Mouse (Mus musculus) neural tube, embryonic 14.5 days (tissue): ENCODE data around the gene Rassf5. TPM values are rescaled to one million over a fixed set of nuclear protein-coding genes. Genes with fewer than 3 reads are reported as not detected.
A peak's percentile ranks its signal among the peaks of the same experiment; 100 is the strongest.

Experiments
- ATAC-seq: fragments of 200-750 bp; cut with Nextera tagmentation; 2 replicates; pipeline ENCODE4 v1.8.0; 2017; ENCODE audit warnings: low read depth, mild to moderate bottlenecking, moderate TSS enrichment, moderate library complexity
- H3K27ac ChIP-seq: fragments of 300-500 bp; sonication (generic); 2 replicates; pipeline ENCODE4 v1.5.1; 2014; ENCODE audit warnings: low read depth, mild to moderate bottlenecking, control low read depth, low read length, moderate library complexity, mixed read lengths
- H3K27me3 ChIP-seq: fragments of 300-500 bp; sonication (generic); 2 replicates; pipeline ENCODE4 v1.6.1; 2014; ENCODE audit warnings: low read length; ENCODE audit not compliant: control insufficient read depth, insufficient read depth
- H3K36me3 ChIP-seq: fragments of 300-500 bp; sonication (generic); 2 replicates; pipeline ENCODE4 v1.6.1; 2014; ENCODE audit warnings: low read length, mixed read lengths; ENCODE audit not compliant: control insufficient read depth, insufficient read depth
- H3K4me1 ChIP-seq: fragments of 300-500 bp; sonication (generic); 2 replicates; pipeline ENCODE4 v1.6.1; 2014; ENCODE audit warnings: low read length; ENCODE audit not compliant: control insufficient read depth, insufficient read depth
- H3K4me2 ChIP-seq: fragments of 300-500 bp; sonication (generic); 2 replicates; pipeline ENCODE4 v1.6.1; 2014; ENCODE audit warnings: mild to moderate bottlenecking, low read depth, low read length, control low read depth
- H3K4me3 ChIP-seq: fragments of 300-500 bp; sonication (generic); 2 replicates; pipeline ENCODE4 v1.5.1; 2014; ENCODE audit warnings: low read depth, low read length, control low read depth, mixed read lengths
- H3K9ac ChIP-seq: fragments of 300-500 bp; sonication (generic); replicated peaks from 2 replicates; pipeline ENCODE4 v1.6.1; 2014; ENCODE audit warnings: low read depth, mild to moderate bottlenecking, control low read depth, low read length, mixed read lengths
- H3K9me3 ChIP-seq: fragments of 300-500 bp; sonication (generic); 2 replicates; pipeline ENCODE4 v1.6.1; 2016; ENCODE audit warnings: low read length; ENCODE audit not compliant: control insufficient read depth
- WGBS: fragments of 180-500 bp; shearing (Covaris S2); extraction: QIAGEN DNeasy Blood & Tissue Kit; methylation state at CpG from one replicate; pipeline ENCODE4 v1.1.7; 2014; 5-methylcytosine and 5-hydroxymethylcytosine counted together
- polyA plus RNA-seq: library from polyadenylated mRNA; unstranded; fragments of >200 nt; fragmentation: Nextera tagmentation; extraction: Ambion mirVana; gene quantifications from 2 replicates; pipeline ENCODE4 v1.2.1, GENCODE M21; 2014

The Rassf5 gene
- 4.8 and 5.7 TPM in 2 replicates for polyA plus RNA-seq

DNA sequence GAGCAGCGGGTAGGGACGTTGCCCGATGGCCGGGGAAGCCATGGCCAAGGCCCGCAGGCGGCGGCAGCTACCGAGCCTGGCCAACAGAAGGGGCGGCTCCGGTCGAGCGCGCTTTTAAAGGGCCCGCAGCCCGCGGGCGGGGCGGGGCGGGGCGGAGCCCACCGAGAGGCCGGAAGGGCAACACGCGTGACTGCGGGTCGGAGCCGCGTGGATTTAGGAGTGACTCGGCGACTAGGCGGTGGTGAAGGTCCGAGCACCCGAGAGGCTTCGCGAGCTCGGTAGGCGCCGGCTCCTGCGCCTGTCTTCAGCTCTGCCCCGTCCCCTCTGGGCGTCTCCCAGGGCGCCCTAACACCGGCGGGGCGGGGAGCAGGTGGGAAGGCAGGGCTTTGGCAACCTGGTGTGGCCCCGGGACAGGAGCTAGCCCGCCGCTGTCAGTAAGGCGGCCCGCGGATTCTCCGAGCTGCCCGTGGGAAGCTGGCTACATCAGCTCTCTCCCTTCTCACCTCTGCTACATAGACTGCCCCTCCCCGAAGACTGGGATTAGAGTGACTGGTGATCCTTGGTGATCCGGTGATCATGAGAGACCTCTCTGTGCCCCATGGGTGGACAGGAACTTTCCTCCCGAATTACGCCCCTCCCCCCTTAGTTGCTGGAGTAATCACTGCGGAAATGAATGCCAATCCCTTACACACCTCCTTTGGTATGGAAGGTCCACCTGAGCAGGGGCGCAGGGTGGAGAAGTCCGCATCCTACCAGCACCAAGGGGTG lies at the start of gene Rassf5:
Rassf5 (minus strand) TSS at position 170 of the 768 bp plus-strand sequence.
- Histone ChIP-seq H3K9ac (peak within 1 kb of the TSS; percentile 78), H3K4me3 (peak within 1 kb of the TSS; percentile 72), H3K27me3 (peaks cover 14% of the 10 kb centered on the region), H3K4me1 (no peaks in the 10 kb centered on the region), H3K4me2 (peak within 1 kb of the TSS; percentile 95), H3K9me3 (no peaks in the 10 kb centered on the region), H3K27ac (no peak within 1 kb of the TSS), H3K36me3 (no peaks in the 10 kb centered on the region)
- peak; percentile 75 for ATAC-seq
- under 1% methylated on average over 45 of the region's 60 CpGs for WGBS

DNA sequence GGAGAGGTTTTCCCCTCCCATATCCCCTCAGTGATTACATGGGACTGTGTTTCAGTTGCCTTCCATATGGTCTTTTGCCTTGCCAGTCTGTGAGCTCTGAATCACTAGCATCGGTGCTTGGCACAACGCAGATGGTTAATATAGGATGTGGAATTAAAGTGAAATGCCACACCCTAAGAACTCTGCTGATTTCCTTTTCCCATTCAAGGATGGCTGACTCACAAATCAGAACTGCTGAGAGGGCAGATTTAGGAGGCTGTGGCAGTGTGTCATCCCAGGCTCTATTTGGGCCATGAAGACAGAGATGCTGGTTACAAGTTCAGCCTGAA lies 48.8 kb upstream of the Rassf5 start:
- Histone ChIP-seq H3K36me3 (peaks cover 24% of the 10 kb centered on the region), H3K9me3 (no peaks in the 10 kb centered on the region), H3K9ac (no peak overlapping the region), H3K27ac (no peak overlapping the region), H3K4me1 (no peaks in the 10 kb centered on the region), H3K4me2 (no peak overlapping the region), H3K27me3 (no peaks in the 10 kb centered on the region), H3K4me3 (no peak overlapping the region)
- no peak for ATAC-seq
- 80% methylated on average over 2 of the region's 2 CpGs for WGBS

DNA sequence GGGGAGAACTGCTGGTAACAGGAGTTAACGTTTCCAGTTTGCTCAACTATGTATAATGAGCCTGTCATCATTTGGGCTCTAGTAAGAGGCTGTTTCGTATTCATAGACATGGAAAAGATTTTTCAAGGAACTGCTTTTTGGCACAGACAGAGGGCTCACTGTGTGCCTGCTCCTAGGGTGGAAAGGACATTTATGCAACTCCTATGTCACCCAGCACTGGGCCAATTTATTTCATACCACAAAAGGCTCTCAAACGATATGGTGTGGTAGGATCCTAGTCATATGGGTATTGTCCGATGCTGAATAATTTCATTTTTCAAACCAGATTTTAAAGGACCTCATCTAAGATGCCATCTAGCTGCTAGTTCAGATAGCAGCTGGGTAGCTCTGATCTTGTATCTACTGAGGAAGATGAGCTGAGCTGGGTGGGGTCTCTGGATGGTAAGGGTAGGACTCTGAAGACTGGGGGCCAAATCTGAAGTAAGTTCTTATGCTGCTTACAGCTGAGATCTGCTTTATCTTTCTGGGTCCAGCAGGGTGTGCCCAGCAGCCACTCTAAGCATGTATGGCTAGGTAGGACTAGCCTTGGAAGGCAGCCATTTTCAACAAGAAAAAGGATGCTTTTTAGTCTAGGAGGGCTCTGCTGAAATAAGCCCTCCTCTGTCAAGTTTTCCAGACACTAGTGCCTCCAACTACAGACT lies 48.3 kb upstream of the Rassf5 start:
- H3K27ac ChIP-seq, result no peak overlapping the region
- no peaks in the 10 kb centered on the region for H3K27me3 ChIP-seq
- H3K4me1 ChIP-seq, result no peaks in the 10 kb centered on the region
- peaks cover 29% of the 10 kb centered on the region for H3K36me3 ChIP-seq
- no peak overlapping the region for H3K4me2 ChIP-seq
- 90% methylated on average over 4 of the region's 4 CpGs for WGBS
- no peaks in the 10 kb centered on the region for H3K9me3 ChIP-seq
- no peak for ATAC-seq
- no peak overlapping the region for H3K4me3 ChIP-seq
- no peak overlapping the region for H3K9ac ChIP-seq

DNA sequence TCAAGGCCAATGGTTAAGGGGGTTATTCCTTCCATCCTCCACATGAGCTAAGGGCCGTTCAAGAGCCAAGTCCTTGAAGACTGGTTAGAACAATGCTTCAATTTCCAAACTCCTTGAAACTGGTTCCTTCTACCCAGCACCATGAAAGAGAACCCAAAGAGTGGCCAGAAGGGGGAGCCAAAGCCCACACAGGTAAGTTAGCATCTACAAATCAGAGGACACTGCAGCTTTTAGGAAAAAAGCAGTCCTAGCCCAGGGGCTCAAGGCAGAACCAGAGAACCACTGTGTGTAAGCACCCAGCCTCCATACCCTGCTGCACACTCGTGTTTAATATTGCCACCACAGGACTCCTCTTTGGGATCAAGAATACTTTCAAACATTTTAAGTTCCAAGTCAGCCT lies 45.6 kb upstream of the Rassf5 start:
- ATAC-seq, result peak; percentile 32; the same call in 1 of the 2 replicates
- Histone ChIP-seq H3K4me1 (no peaks in the 10 kb centered on the region), H3K4me3 (no peak overlapping the region), H3K9me3 (no peaks in the 10 kb centered on the region), H3K27ac (no peak overlapping the region), H3K36me3 (peaks cover 19% of the 10 kb centered on the region), H3K4me2 (no peak overlapping the region), H3K27me3 (no peaks in the 10 kb centered on the region), H3K9ac (no peak overlapping the region)
- WGBS, result 44% methylated on average over 2 of the region's 2 CpGs

DNA sequence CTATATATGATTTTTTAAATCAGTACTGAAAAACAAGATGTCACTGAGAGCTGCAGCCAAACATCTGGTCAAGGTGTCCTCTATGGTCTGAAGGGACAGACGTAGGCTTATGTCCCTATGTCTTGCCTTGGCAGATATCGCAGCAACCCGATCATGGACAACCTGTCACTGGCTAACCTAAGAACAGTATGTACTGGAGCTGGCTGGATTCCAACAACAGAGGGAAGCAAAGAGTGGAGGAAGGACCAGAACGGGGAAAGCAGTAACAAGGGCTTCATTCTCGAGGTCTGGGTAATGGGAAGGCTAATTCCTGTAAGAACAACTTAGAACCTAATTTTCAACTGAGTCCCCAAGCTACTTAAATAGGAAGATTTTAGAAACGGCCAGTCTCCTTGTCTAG lies 43.9 kb upstream of the Rassf5 start:
- no peak for ATAC-seq
- Histone ChIP-seq H3K4me3 (no peak overlapping the region), H3K4me2 (no peak overlapping the region), H3K36me3 (peaks cover 16% of the 10 kb centered on the region), H3K27me3 (no peaks in the 10 kb centered on the region), H3K9ac (no peak overlapping the region), H3K9me3 (no peaks in the 10 kb centered on the region), H3K4me1 (no peaks in the 10 kb centered on the region), H3K27ac (no peak overlapping the region)
- 84% methylated on average over 6 of the region's 6 CpGs for WGBS

DNA sequence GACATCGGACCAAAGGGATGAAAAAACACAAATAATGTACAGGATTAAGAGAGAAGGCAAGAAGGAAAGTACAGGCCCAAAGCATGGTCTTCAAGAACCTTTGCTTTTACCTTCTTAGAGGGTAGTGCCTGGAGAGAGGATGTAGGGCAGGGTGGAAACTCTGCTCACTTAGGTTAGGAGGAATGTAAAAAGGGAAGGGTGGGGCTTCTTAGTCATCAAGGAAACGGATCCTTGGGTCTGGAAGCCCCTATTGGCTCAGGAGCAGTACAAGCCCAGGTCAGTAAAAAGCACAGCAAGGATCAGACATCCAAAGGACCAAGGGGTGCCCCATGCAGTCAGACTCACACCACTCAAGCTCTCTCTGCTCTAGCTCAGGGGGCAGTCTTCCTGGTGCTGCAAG lies 42.2 kb upstream of the Rassf5 start:
- Histone ChIP-seq H3K4me3 (no peak overlapping the region), H3K27ac (no peak overlapping the region), H3K9ac (no peak overlapping the region), H3K4me2 (no peak overlapping the region), H3K9me3 (no peaks in the 10 kb centered on the region), H3K27me3 (no peaks in the 10 kb centered on the region), H3K4me1 (no peaks in the 10 kb centered on the region), H3K36me3 (peaks cover 14% of the 10 kb centered on the region)
- no peak for ATAC-seq
- 82% methylated on average over 2 of the region's 2 CpGs for WGBS

DNA sequence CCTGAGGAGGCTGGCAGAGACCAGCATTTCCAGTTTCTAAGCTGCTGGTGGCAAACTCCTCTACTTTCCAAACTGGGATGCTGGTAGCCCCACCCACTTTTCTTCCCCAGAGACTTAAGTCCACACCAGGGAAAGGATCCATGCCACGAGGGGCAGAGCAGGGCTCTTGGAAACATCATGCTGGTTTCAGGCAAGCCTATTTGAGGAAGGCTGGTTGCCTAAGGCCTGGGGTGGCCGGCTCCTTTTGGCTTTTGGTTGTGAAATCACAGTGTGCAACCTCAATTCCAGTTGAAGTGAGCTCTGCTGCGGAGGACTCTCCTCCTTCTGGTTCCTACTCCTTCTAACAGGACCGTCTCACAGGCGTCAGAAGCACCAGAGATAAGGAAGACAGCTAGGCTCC lies 41.7 kb upstream of the Rassf5 start:
- no peak overlapping the region for H3K4me2 ChIP-seq
- no peak for ATAC-seq
- H3K27me3 ChIP-seq, result no peaks in the 10 kb centered on the region
- no peak overlapping the region for H3K9ac ChIP-seq
- no peak overlapping the region for H3K27ac ChIP-seq
- peaks cover 10% of the 10 kb centered on the region for H3K36me3 ChIP-seq
- H3K9me3 ChIP-seq, result no peaks in the 10 kb centered on the region
- no peak overlapping the region for H3K4me3 ChIP-seq
- 88% methylated on average over 5 of the region's 5 CpGs for WGBS
- H3K4me1 ChIP-seq, result no peaks in the 10 kb centered on the region

DNA sequence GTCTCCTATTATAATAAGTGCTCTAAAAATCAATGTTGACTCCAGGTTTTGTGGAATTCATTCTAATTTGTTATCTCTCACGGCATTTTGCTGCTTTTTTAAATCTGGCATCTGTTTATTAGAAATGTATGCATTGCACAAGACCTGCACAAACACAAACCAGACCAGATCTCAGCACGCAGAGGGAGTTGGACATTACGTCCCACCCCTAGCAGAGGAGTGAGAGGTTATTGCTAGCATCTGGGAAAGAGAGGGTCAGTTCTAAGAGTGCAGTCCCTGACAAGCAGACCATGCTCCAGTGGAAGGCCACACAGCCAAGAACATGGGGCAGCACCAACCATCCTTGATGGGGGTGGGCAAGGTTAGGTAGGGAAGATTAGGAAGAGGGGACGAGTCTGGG lies 39.6 kb upstream of the Rassf5 start:
- Histone ChIP-seq H3K4me1 (no peaks in the 10 kb centered on the region), H3K4me3 (no peak overlapping the region), H3K4me2 (no peak overlapping the region), H3K9me3 (no peaks in the 10 kb centered on the region), H3K9ac (no peak overlapping the region), H3K27me3 (no peaks in the 10 kb centered on the region), H3K27ac (no peak overlapping the region), H3K36me3 (peaks cover 10% of the 10 kb centered on the region)
- no peak for ATAC-seq
- 86% methylated on average over 4 of the region's 4 CpGs for WGBS

DNA sequence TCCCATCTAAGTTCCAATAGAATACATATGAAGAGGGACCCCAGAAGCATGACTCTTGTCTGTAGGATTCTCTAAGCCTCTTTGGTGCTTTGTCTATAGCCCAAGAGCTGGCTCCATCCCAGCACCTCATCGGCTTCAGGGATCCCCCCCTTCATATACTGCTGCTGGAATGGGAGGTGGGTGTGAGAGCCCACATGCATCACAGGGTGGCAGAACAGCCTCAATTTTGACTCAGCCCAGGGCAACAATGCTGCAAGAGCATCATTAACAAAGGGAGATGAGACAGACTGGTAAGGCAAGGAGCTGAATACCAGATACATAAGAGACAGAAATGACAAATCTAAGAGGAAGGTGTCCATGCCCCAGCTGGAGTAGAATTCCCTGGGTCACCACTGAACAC lies 39.1 kb upstream of the Rassf5 start:
- no peaks in the 10 kb centered on the region for H3K9me3 ChIP-seq
- no peaks in the 10 kb centered on the region for H3K4me1 ChIP-seq
- no peak overlapping the region for H3K9ac ChIP-seq
- no peak overlapping the region for H3K27ac ChIP-seq
- no peak overlapping the region for H3K4me2 ChIP-seq
- no peaks in the 10 kb centered on the region for H3K27me3 ChIP-seq
- peak; percentile 35; the same call in 1 of the 2 replicates for ATAC-seq
- H3K36me3 ChIP-seq, result peaks cover 8% of the 10 kb centered on the region; the same call in 1 of the 2 replicates
- 76% methylated on average over 1 of the region's 1 CpGs for WGBS
- no peak overlapping the region for H3K4me3 ChIP-seq
